Mouse (Mus musculus) forebrain, embryonic 10.5 days (tissue): ENCODE measurements at regions not wholly inside any gene's neighbourhood (a gene's known extent, or its start where the extent isn't known, plus 50 kb on each side); places are given as distances from the start of the nearest gene placed in this dataset.

Experiments used
- DNase-seq: peaks from one replicate; pipeline ENCODE4 v3.0.0-alpha.2; 2017; ENCODE audit warnings: low spot score; ENCODE audit errors: extremely low spot score
- H3K27ac ChIP-seq: fragments of 300-500 bp; sonication (generic); 2 replicates; pipeline ENCODE4 v1.5.1; 2016; ENCODE audit warnings: mild to moderate bottlenecking
- H3K27me3 ChIP-seq: fragments of 300-500 bp; sonication (generic); 2 replicates; pipeline ENCODE4 v1.6.1; 2016; ENCODE audit warnings: mild to moderate bottlenecking; ENCODE audit not compliant: poor library complexity, severe bottlenecking
- H3K36me3 ChIP-seq: fragments of 300-500 bp; sonication (generic); replicated peaks from 2 replicates; pipeline ENCODE4 v1.6.1; 2016; ENCODE audit warnings: mild to moderate bottlenecking, moderate library complexity
- H3K4me1 ChIP-seq: fragments of 300-500 bp; sonication (generic); 2 replicates; pipeline ENCODE4 v1.6.1; 2016
- H3K4me3 ChIP-seq: fragments of 300-500 bp; sonication (generic); 2 replicates; pipeline ENCODE4 v1.5.1; 2016; ENCODE audit warnings: mild to moderate bottlenecking, moderate library complexity
- H3K9me3 ChIP-seq: fragments of 300-500 bp; sonication (generic); 2 replicates; pipeline ENCODE4 v1.6.1; 2016; ENCODE audit warnings: mild to moderate bottlenecking, moderate library complexity
- WGBS: fragments of 180-500 bp; shearing (Covaris S2); methylation state at CpG from one replicate; pipeline ENCODE4 v1.1.7; 2016; 5-methylcytosine and 5-hydroxymethylcytosine counted together

DNA sequence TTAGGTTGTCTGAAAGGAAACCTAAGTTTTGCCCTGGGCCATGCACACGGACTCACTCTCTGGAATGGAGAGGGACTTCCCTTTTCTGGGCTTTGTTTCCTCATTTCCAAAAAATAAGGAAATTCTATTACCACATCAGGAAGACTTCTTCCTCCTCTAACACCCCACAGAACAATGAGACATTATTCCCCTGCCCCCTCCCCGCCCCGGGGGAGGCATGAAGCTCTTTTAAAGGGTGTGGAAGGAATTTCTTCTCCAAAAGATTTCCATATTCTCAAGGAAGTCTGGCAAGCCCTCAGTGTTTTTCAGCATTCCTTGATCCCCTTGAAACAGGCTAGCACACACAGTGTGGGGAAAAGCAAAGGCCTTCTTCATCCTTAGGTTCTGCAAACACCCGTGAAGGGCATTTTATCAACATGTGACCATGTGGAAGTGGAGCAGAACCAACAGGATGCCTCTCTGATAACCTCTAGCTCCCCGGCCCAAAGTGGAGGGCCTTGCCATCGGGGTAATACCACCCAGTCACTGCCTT lies 179.5 kb upstream of the Klf7 start:
- WGBS = 59% methylated on average over 6 of the region's 6 CpGs
- no peak overlapping the region for H3K27ac ChIP-seq

DNA sequence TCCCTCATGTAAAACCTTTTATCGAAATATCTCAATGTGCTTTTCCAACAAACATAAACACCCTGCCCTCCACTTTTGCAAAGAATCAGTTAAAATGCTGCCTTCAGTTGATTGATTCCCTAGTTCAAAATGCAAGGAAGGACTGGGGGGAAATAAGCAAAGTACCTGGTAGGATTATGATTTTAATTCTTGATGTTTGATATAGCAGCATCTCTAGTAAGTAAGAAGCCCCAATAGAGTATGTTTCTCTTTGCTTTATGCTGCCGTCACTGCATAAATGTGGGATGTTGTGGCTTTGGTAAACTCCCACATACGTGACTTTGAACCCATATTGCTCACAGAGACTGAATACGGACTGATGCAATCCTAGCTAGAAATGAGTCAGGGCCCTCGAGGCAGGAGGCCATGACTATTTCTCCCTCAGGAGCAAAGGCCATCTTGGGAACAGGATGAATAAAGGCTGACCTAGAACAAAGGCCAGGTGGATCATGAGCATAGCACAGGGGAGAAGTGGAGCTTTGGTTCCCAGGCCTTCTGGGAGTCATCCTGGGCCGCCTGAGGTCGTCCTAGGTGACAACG lies 179.0 kb upstream of the Klf7 start:
- H3K27me3 ChIP-seq = no peaks in the 10 kb centered on the region
- peaks cover 28% of the 10 kb centered on the region for H3K4me1 ChIP-seq
- no peaks in the 10 kb centered on the region for H3K36me3 ChIP-seq
- H3K4me3 ChIP-seq = no peak overlapping the region
- no peak for DNase-seq
- H3K27ac ChIP-seq = no peak overlapping the region
- H3K9me3 ChIP-seq = no peaks in the 10 kb centered on the region
- 86% methylated on average over 8 of the region's 8 CpGs for WGBS

More for the DNA sequence above, 179.5 kb upstream of the Klf7 start:
- no peaks in the 10 kb centered on the region for H3K36me3 ChIP-seq
- peaks cover 28% of the 10 kb centered on the region for H3K4me1 ChIP-seq
- no peaks in the 10 kb centered on the region for H3K9me3 ChIP-seq
- no peaks in the 10 kb centered on the region for H3K27me3 ChIP-seq
- no peak overlapping the region for H3K4me3 ChIP-seq
- DNase-seq = no peak

DNA sequence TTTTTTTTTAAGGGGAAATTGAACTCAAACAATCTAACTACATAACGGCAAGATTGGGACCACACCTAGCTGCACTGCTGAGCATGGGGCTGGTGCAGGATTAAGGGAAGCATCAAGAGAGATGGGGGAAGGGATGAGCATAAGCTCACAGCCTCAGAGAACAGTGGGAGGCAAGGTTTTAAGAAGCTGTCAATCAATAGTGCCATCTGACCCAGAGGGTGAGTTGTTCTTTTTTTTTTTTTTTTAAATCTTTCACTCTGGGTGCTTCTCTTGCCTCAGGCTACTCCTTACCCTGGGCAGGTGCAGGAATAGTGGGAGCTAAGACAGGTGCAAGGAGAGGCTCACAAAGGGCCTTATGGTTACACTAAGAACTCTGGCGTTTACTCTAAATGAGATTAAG lies 176.9 kb upstream of the Klf7 start:
- 15% methylated on average over 2 of the region's 2 CpGs for WGBS
- no peaks in the 10 kb centered on the region for H3K9me3 ChIP-seq
- peaks cover 34% of the 10 kb centered on the region for H3K4me1 ChIP-seq
- H3K27me3 ChIP-seq = no peaks in the 10 kb centered on the region
- no peak overlapping the region for H3K4me3 ChIP-seq
- no peak for DNase-seq
- no peaks in the 10 kb centered on the region for H3K36me3 ChIP-seq
- H3K27ac ChIP-seq = no peak overlapping the region

DNA sequence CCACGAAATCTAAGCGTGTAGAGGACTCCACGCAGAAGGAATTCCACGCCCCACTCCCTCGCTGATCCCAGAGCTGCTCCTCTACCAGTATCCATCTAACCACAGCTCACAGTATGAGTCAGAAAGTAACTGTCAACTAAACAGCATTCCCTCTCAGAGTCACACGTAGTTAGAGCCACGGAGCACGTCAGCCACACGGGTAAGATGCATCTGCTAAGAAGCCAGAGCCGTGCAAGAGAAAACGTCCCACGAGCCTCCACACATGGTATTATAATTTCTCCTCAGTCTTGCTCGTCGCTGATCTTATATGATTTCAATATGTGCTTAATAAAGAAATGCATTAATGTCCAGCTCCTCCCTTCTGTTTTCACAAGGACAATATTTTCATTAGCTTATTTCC lies 176.1 kb upstream of the Klf7 start:
- peaks cover 33% of the 10 kb centered on the region for H3K4me1 ChIP-seq
- H3K27ac ChIP-seq = no peak overlapping the region
- WGBS = 88% methylated on average over 14 of the region's 14 CpGs
- DNase-seq = no peak
- H3K27me3 ChIP-seq = no peaks in the 10 kb centered on the region
- H3K36me3 ChIP-seq = no peaks in the 10 kb centered on the region
- H3K4me3 ChIP-seq = no peak overlapping the region
- no peaks in the 10 kb centered on the region for H3K9me3 ChIP-seq

DNA sequence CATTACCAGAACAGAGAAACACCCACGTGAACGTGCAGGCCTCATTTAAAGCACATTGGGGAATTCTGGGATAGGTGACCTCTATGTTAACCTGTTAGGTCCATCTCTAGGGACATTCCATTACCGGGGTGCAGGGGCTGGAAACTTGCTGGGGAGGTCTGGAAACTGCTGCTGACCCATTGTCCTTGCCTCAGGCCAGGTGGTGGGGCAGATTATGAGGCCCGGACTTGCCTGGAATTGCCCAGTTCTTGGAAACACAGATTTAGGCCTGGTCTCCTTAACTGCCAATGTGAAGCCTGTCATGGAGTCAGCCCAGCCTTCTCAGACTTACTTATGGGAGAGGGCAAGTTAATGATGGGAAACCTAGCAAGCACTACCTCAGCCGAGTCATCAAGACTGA lies 175.3 kb upstream of the Klf7 start:
- Histone ChIP-seq H3K36me3 (no peaks in the 10 kb centered on the region), H3K4me1 (peaks cover 25% of the 10 kb centered on the region), H3K4me3 (no peak overlapping the region), H3K27me3 (no peaks in the 10 kb centered on the region), H3K27ac (no peak overlapping the region), H3K9me3 (no peaks in the 10 kb centered on the region)
- DNase-seq = no peak
- 83% methylated on average over 5 of the region's 5 CpGs for WGBS

DNA sequence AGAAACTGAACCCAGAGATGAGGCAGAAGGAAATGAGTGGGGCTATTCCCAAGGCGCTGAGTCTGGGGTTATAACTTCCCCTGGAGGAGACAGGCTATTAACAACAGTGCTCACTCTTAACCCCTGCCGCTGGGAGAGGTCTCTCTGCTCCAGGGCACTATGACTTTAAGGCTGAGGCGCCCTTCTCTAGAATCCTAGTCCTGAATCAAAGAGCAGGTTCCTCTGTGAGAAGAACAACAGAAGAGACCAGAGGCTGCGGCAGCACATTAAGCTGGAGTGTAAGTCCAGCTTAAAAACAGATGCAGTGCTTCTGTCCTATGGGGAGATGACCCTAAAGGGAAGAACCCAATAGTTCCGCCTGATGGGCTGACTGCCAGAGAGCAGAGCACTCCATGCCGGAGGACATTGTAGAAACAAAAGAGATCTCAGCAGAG lies 173.4 kb upstream of the Klf7 start:
- no peaks in the 10 kb centered on the region for H3K9me3 ChIP-seq
- WGBS = 42% methylated on average over 6 of the region's 6 CpGs
- H3K27ac ChIP-seq = peak overlapping the region; percentile 58
- no peaks in the 10 kb centered on the region for H3K27me3 ChIP-seq
- no peak for DNase-seq
- H3K4me3 ChIP-seq = no peak overlapping the region
- no peaks in the 10 kb centered on the region for H3K36me3 ChIP-seq
- peaks cover 20% of the 10 kb centered on the region for H3K4me1 ChIP-seq

DNA sequence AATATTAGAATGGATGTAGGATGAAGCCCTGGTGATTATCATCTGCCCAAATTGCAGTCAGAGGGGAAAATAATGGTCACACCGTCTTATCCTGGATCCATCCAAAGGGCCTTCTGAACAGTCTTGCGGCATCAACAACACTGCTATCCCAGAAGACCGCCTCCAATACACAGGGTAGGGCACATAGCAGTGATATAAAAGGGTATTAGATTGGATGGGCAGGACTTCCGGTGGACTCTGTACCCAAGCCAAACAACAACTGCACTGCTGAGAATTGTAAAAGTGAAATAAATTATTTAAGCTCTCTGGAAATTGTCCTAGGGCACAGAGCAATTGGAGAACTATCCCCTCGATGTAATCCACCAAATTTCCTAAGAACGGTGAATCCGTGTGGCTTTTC lies 173.0 kb upstream of the Klf7 start:
- Histone ChIP-seq H3K27me3 (no peaks in the 10 kb centered on the region), H3K4me1 (peaks cover 20% of the 10 kb centered on the region), H3K36me3 (no peaks in the 10 kb centered on the region), H3K27ac (no peak overlapping the region), H3K4me3 (no peak overlapping the region), H3K9me3 (no peaks in the 10 kb centered on the region)
- WGBS = 86% methylated on average over 7 of the region's 7 CpGs
- DNase-seq = no peak

DNA sequence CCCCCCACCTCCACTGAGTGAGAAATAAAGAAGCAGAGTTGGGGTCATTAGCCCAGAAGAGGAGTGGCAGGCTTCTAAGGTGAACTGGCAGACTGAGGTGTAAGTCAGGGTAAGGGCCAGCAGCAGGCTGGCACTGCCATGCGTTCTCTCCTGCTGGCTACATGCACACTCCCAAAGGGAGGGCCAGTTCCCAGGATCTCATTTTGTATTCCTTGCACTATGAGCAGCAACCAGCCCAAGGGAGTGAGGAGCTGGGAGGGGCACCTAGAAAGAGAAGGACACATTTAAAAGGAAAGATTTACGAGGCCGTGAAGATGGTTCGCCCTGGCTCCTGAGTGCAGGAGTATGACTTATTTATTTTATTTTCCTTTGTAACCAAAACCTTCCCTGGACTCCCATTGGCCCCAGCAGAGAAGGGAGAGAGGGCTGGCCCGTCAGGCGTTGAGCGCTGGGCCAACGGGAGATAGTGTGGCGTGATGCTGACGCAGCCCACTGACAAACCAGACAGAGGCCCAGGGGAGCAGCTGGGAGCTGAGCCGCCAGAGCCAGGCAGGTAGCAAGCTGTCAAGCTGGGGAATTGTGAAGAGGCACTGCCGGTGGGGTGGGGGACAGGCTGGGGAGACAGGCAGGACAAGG lies 166.8 kb upstream of the Klf7 start:
- Histone ChIP-seq H3K4me3 (no peak overlapping the region), H3K36me3 (no peaks in the 10 kb centered on the region), H3K4me1 (peaks cover 3% of the 10 kb centered on the region; the same call in 1 of the 2 replicates), H3K27me3 (no peaks in the 10 kb centered on the region), H3K27ac (no peak overlapping the region; the same call in 1 of the 2 replicates), H3K9me3 (no peaks in the 10 kb centered on the region)
- DNase-seq = no peak
- WGBS = 62% methylated on average over 12 of the region's 12 CpGs

DNA sequence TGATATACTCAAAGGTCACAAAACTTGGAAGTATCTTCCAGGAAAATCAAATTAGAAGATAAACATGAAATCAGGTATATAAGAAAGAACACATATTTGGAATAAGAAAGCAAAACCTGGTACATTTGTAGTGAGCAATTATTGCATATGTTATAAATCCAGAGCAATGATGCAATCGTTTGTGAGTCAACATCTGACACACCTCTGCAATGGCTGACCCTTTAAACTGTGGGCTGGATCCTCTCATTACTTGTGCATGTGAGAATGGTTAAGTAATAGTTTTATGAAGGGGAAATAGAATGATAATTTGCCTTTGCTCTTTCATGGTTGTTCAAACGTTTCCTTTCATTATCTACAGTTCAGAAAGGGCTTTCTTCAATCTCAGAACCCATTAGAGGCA lies 165.0 kb upstream of the Klf7 start:
- whole genome bisulfite sequencing = 78% methylated on average over 2 of the region's 2 CpGs
- H3K4me1 ChIP-seq = peaks cover 3% of the 10 kb centered on the region; the same call in 1 of the 2 replicates
- DNase-seq = no peak

DNA sequence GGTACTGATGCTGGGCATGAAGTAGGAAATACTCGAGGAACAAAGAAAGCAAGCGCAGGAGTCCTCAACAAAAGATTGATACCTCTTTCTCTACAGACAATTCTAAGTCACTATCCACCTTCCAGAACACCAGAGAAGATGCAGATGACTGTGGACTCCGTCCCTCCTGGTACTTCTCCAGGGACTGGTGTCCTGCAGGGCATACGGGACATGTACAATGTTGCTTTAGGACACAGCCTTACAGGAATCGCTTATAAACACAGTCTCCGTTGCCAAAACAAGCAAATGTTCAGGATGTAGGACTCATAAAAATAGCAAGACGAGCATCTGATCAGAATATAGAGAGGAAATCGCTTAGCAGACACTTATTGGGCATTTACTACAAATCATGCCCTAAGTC lies 162.6 kb upstream of the Klf7 start:
- no peak for DNase-seq
- H3K4me3 ChIP-seq = no peak overlapping the region
- no peaks in the 10 kb centered on the region for H3K9me3 ChIP-seq
- no peaks in the 10 kb centered on the region for H3K36me3 ChIP-seq
- peaks cover 3% of the 10 kb centered on the region; the same call in 1 of the 2 replicates for H3K4me1 ChIP-seq
- no peaks in the 10 kb centered on the region for H3K27me3 ChIP-seq
- WGBS = 92% methylated on average over 8 of the region's 8 CpGs
- no peak overlapping the region for H3K27ac ChIP-seq

More for the DNA sequence above, 165.0 kb upstream of the Klf7 start:
- Histone ChIP-seq H3K4me3 (no peak overlapping the region), H3K27ac (no peak overlapping the region), H3K9me3 (no peaks in the 10 kb centered on the region), H3K36me3 (no peaks in the 10 kb centered on the region), H3K27me3 (no peaks in the 10 kb centered on the region)

DNA sequence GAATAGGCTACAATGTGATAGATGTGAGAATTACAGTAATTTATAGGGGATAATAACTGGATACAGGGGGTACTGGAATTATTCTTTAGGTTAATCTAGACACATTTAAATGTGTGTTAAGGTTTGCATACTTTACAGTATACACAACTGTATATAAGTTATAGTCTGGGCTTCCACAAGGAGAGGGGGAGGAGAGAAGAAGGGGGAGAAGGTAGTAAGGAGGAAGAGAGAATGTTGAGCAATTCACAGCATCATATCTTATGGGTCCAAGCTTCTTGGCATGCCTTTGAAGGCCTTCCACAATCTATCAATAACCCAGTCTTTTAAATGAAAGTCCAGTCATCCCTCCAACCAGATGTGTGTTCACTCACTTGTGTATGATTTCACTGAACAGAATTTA lies 153.8 kb upstream of the Klf7 start:
- no peaks in the 10 kb centered on the region for H3K36me3 ChIP-seq
- peaks cover 3% of the 10 kb centered on the region; the same call in 1 of the 2 replicates for H3K4me1 ChIP-seq
- H3K4me3 ChIP-seq = no peak overlapping the region
- H3K9me3 ChIP-seq = no peaks in the 10 kb centered on the region
- DNase-seq = no peak
- no peaks in the 10 kb centered on the region for H3K27me3 ChIP-seq
- no peak overlapping the region for H3K27ac ChIP-seq

DNA sequence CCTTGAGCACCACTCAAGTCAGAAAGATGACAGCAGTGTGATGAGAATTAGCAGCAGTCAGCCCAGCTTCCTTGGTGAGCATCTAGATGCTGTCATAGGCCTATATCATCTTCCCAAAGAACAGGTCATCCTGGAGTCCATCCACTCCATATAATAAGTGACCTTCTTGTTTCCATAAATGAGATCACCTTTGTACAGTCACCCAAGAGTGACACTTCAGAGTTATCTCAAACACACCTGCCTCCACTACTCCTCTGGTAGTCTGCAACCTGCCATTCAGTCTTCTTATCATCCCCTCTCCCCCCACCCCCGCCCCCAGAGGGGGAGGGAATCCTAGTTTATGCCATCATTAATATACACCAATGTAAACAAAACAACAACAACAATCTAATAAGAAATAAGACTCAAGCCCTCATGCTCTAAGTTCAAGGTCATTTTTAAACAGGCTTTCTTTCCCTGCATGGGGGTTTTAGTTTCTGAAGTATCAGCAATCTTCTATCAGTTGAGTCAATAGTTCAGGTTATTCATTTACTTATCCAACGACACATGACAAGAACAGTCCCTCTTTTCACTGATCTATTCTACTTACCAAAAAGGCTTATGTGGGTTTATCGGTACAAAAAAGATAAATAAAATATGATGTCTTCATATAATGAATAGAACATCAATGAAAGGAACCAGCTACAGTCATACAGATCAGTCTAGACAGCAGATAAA lies 153.2 kb upstream of the Klf7 start:
- Histone ChIP-seq H3K4me3 (no peak overlapping the region), H3K27ac (no peak overlapping the region), H3K9me3 (no peaks in the 10 kb centered on the region), H3K4me1 (peaks cover 3% of the 10 kb centered on the region; the same call in 1 of the 2 replicates), H3K36me3 (no peaks in the 10 kb centered on the region), H3K27me3 (no peaks in the 10 kb centered on the region)
- no peak for DNase-seq
- WGBS = 91% methylated on average over 3 of the region's 3 CpGs

DNA sequence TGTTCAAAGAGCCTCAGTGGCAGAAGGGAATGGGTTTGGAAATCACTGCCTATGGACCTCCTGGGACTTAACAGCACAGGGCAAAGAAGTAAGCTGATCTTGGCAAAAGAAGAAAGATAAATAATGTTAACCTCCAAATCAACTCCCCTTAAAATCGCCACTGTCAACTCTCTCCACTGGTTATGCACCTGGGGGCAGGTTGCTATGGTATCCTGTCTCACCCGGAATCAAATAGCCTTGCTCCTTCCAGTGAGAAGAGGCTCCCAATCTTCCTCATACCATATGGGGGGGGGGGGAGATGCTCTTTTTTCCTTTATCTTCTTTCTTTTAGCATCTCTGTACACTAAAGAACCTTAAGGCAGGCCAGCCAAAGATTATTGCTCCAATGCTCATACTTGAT lies 135.2 kb upstream of the Klf7 start:
- H3K9me3 ChIP-seq = no peaks in the 10 kb centered on the region
- DNase-seq = no peak
- H3K4me1 ChIP-seq = peaks cover 40% of the 10 kb centered on the region
- WGBS = 55% methylated on average over 2 of the region's 2 CpGs
- no peak overlapping the region for H3K27ac ChIP-seq
- H3K27me3 ChIP-seq = no peaks in the 10 kb centered on the region
- H3K36me3 ChIP-seq = no peaks in the 10 kb centered on the region
- H3K4me3 ChIP-seq = no peak overlapping the region
